Mouse (Mus musculus) limb, embryonic 14.5 days (tissue): ENCODE measurements around the gene Diras1. TPM values are rescaled to one million over a fixed set of nuclear protein-coding genes. Genes with fewer than 3 reads are reported as not detected.
A peak's percentile ranks its signal among the peaks of the same experiment; 100 is the strongest.
"Not testable (repeated sequence)": the region's sequence is repeated elsewhere in the genome, so short reads cannot be mapped to it uniquely, and the experiment has no call there.

Source experiments
- ATAC-seq: fragments of 200-750 bp; cut with Nextera tagmentation; 2 replicates; pipeline ENCODE4 v1.8.0; 2017; ENCODE audit warnings: low read depth, moderate number of reproducible peaks, moderate TSS enrichment; ENCODE audit not compliant: low FRiP score
- DNase-seq: peaks from one replicate; pipeline ENCODE4 v3.0.0-alpha.2; 2015; ENCODE audit warnings: low spot score
- H3K27ac ChIP-seq: fragments of 300-500 bp; sonication (generic); replicated peaks from 2 replicates; pipeline ENCODE4 v1.5.1; 2014; ENCODE audit warnings: low read depth, mild to moderate bottlenecking, low read length, moderate library complexity, mixed read lengths
- H3K27me3 ChIP-seq: fragments of 300-500 bp; sonication (generic); 2 replicates; pipeline ENCODE4 v1.6.1; 2014; ENCODE audit warnings: low read length, mixed read lengths; ENCODE audit not compliant: control insufficient read depth, insufficient read depth
- H3K36me3 ChIP-seq: fragments of 300-500 bp; sonication (generic); 2 replicates; pipeline ENCODE4 v1.6.1; 2014; ENCODE audit warnings: mild to moderate bottlenecking, low read length, moderate library complexity, mixed read lengths; ENCODE audit not compliant: control insufficient read depth, insufficient read depth
- H3K4me1 ChIP-seq: fragments of 300-500 bp; sonication (generic); 2 replicates; pipeline ENCODE4 v1.6.1; 2014; ENCODE audit warnings: antibody characterized with exemption, low read length, mixed read lengths; ENCODE audit not compliant: control insufficient read depth, insufficient read depth
- H3K4me2 ChIP-seq: fragments of 300-500 bp; sonication (generic); replicated peaks from 2 replicates; pipeline ENCODE4 v1.6.1; 2014; ENCODE audit warnings: low read depth, mild to moderate bottlenecking, low read length, moderate library complexity; ENCODE audit not compliant: severe bottlenecking
- H3K4me3 ChIP-seq: fragments of 300-500 bp; sonication (generic); replicated peaks from 2 replicates; pipeline ENCODE4 v1.5.1; 2014; ENCODE audit warnings: low read length
- H3K9ac ChIP-seq: fragments of 300-500 bp; sonication (generic); 2 replicates; pipeline ENCODE4 v1.6.1; 2014; ENCODE audit warnings: mild to moderate bottlenecking, low read depth, low read length, moderate library complexity; ENCODE audit not compliant: severe bottlenecking
- H3K9me3 ChIP-seq: fragments of 300-500 bp; sonication (generic); 2 replicates; pipeline ENCODE4 v1.6.1; 2016; ENCODE audit warnings: low read length; ENCODE audit not compliant: control insufficient read depth
- POLR2A ChIP-seq: fragments of 200-500 bp; IDR thresholded peaks from 2 replicates; pipeline ENCODE4 v1.8.0; 2012; ENCODE audit warnings: inconsistent platforms, mild to moderate bottlenecking, moderate library complexity, borderline replicate concordance; ENCODE audit not compliant: insufficient read depth, insufficient read length; ENCODE audit errors: extremely low read depth
- WGBS: fragments of 180-500 bp; shearing (Covaris S2); extraction: QIAGEN DNeasy Blood & Tissue Kit; methylation state at CpG from one replicate; pipeline ENCODE4 v1.1.7; 2014; 5-methylcytosine and 5-hydroxymethylcytosine counted together
- polyA plus RNA-seq, 2 experiments: library from polyadenylated mRNA; depleted of rRNA in 1 of 2; stranded (reverse) in 1 of 2; unstranded in 1 of 2; fragments of >200 nt; fragmentation: Nextera tagmentation in 1 of 2; extraction: Ambion mirVana in 1 of 2; gene quantifications; 2 replicates each; pipeline versions ENCODE4 v1.2.1 to v1.2.3; 2012 to 2014

The Diras1 gene
- polyA plus RNA-seq, 2 experiments, result 0.20 TPM; not detected in 1

- peaks cover 46% of the 10 kb centered on the region for H3K36me3 ChIP-seq
Observed at GRCm38 (mm10) chr10:81055169-81055568, 29.7 kb upstream of the Diras1 start.

GRCm38 (mm10) chr10:81052577-81052976 is 27.1 kb upstream of the Diras1 start:
- no peaks in the 10 kb centered on the region for H3K27me3 ChIP-seq
- WGBS, result 94% methylated on average over 5 of the region's 5 CpGs
- ATAC-seq, result no peak
- no peak overlapping the region for H3K27ac ChIP-seq
- H3K36me3 ChIP-seq, result peaks cover 69% of the 10 kb centered on the region
- H3K4me3 ChIP-seq, result no peak overlapping the region
- H3K9ac ChIP-seq, result no peak overlapping the region
- no peak for TF ChIP-seq POLR2A
- no peaks in the 10 kb centered on the region for H3K9me3 ChIP-seq
- no peaks in the 10 kb centered on the region for H3K4me1 ChIP-seq
- DNase-seq, result no peak
- H3K4me2 ChIP-seq, result no peak overlapping the region

More at GRCm38 (mm10) chr10:81055169-81055568, 29.7 kb upstream of the Diras1 start:
- Histone ChIP-seq H3K27me3 (no peaks in the 10 kb centered on the region), H3K9me3 (no peaks in the 10 kb centered on the region), H3K27ac (no peak overlapping the region), H3K4me2 (no peak overlapping the region), H3K9ac (0 out of 2 replicates have a peak overlapping the region, but pooled peaks have one; percentile 12), H3K4me3 (no peak overlapping the region), H3K4me1 (peaks cover 9% of the 10 kb centered on the region)
- ATAC-seq, result no peak
- no peak for DNase-seq
- TF ChIP-seq POLR2A, result no peak
- WGBS, result 84% methylated on average over 6 of the region's 6 CpGs

GRCm38 (mm10) chr10:81051133-81051532 is 25.7 kb upstream of the Diras1 start:
- no peak overlapping the region for H3K4me2 ChIP-seq
- ATAC-seq (no peak), DNase-seq (no peak)
- no peak overlapping the region for H3K9ac ChIP-seq
- no peak overlapping the region for H3K27ac ChIP-seq
- no peak overlapping the region for H3K4me3 ChIP-seq
- no peaks in the 10 kb centered on the region for H3K9me3 ChIP-seq
- no peaks in the 10 kb centered on the region for H3K4me1 ChIP-seq
- peaks cover 79% of the 10 kb centered on the region for H3K36me3 ChIP-seq
- WGBS, result 97% methylated on average over 6 of the region's 6 CpGs
- no peaks in the 10 kb centered on the region for H3K27me3 ChIP-seq
- TF ChIP-seq POLR2A, result no peak

GRCm38 (mm10) chr10:81050645-81051044 is 25.2 kb upstream of the Diras1 start:
- Histone ChIP-seq H3K4me3 (no peak overlapping the region), H3K4me1 (no peaks in the 10 kb centered on the region), H3K9ac (no peak overlapping the region), H3K27ac (no peak overlapping the region), H3K9me3 (no peaks in the 10 kb centered on the region), H3K36me3 (peaks cover 84% of the 10 kb centered on the region), H3K27me3 (no peaks in the 10 kb centered on the region), H3K4me2 (no peak overlapping the region)
- DNase-seq, result no peak
- no peak for TF ChIP-seq POLR2A
- ATAC-seq, result no peak
- whole genome bisulfite sequencing, result 83% methylated on average over 3 of the region's 4 CpGs

GRCm38 (mm10) chr10:81045246-81045645 is 19.8 kb upstream of the Diras1 start:
- H3K36me3 ChIP-seq, result peaks cover 81% of the 10 kb centered on the region
- not testable (repeated sequence) for ATAC-seq, H3K4me1 ChIP-seq, H3K9ac ChIP-seq, H3K4me2 ChIP-seq, H3K4me3 ChIP-seq, DNase-seq, H3K27me3 ChIP-seq, H3K9me3 ChIP-seq, H3K27ac ChIP-seq
- 93% methylated on average over 13 of the region's 14 CpGs for WGBS
